Mouse (Mus musculus) liver, embryonic 15.5 days (tissue): ENCODE data around the gene Plod2. TPM values are rescaled to one million over a fixed set of nuclear protein-coding genes. Genes with fewer than 3 reads are reported as not detected.

Source experiments
- ATAC-seq: fragments of 200-750 bp; cut with Nextera tagmentation; 2 replicates; pipeline ENCODE4 v1.8.0; 2017; ENCODE audit warnings: moderate number of reproducible peaks, mild to moderate bottlenecking, moderate library complexity; ENCODE audit not compliant: insufficient read depth
- H3K27ac ChIP-seq: fragments of 300-500 bp; sonication (generic); replicated peaks from 2 replicates; pipeline ENCODE4 v1.5.1; 2015; ENCODE audit warnings: mild to moderate bottlenecking, inconsistent platforms
- H3K27me3 ChIP-seq: fragments of 300-500 bp; sonication (generic); 2 replicates; pipeline ENCODE4 v1.6.1; 2015; ENCODE audit warnings: mild to moderate bottlenecking, inconsistent platforms
- H3K36me3 ChIP-seq: fragments of 300-500 bp; sonication (generic); replicated peaks from 2 replicates; pipeline ENCODE4 v1.6.1; 2015; ENCODE audit warnings: moderate library complexity, mild to moderate bottlenecking, inconsistent platforms
- H3K4me1 ChIP-seq: fragments of 300-500 bp; sonication (generic); replicated peaks from 2 replicates; pipeline ENCODE4 v1.6.1; 2015; ENCODE audit warnings: inconsistent platforms
- H3K4me2 ChIP-seq: fragments of 300-500 bp; sonication (generic); 2 replicates; pipeline ENCODE4 v1.6.1; 2015; ENCODE audit warnings: moderate library complexity, mild to moderate bottlenecking, inconsistent platforms
- H3K4me3 ChIP-seq: fragments of 300-500 bp; sonication (generic); replicated peaks from 2 replicates; pipeline ENCODE4 v1.5.1; 2015; ENCODE audit warnings: mild to moderate bottlenecking, inconsistent platforms
- H3K9ac ChIP-seq: fragments of 300-500 bp; sonication (generic); 2 replicates; pipeline ENCODE4 v1.6.1; 2015; ENCODE audit warnings: moderate library complexity, mild to moderate bottlenecking, inconsistent platforms
- H3K9me3 ChIP-seq: fragments of 300-500 bp; sonication (generic); replicated peaks from 2 replicates; pipeline ENCODE4 v1.6.1; 2016; ENCODE audit warnings: inconsistent platforms
- WGBS: fragments of 180-500 bp; shearing (Covaris S2); methylation state at CpG from one replicate; pipeline ENCODE4 v1.1.7; 2015; ENCODE audit warnings: mixed read lengths; ENCODE audit not compliant: insufficient replicate concordance; 5-methylcytosine and 5-hydroxymethylcytosine counted together
- polyA plus RNA-seq: library from polyadenylated mRNA; unstranded; fragments of >200 nt; fragmentation: Nextera tagmentation; extraction: Ambion mirVana; gene quantifications from 2 replicates; pipeline ENCODE4 v1.2.1, GENCODE M21; 2015

Plod2 gene
- 2.6 and 2.7 TPM in 2 replicates for polyA plus RNA-seq

- peak; percentile 74 for ATAC-seq
- H3K4me3 ChIP-seq: peak within 1 kb of the TSS; percentile 57
- peaks cover 25% of the 10 kb centered on the region for H3K27me3 ChIP-seq
- H3K36me3 ChIP-seq: no peaks in the 10 kb centered on the region
- H3K27ac ChIP-seq: no peak within 1 kb of the TSS
- under 1% methylated on average over 66 of the region's 67 CpGs for WGBS
- no peaks in the 10 kb centered on the region for H3K9me3 ChIP-seq
- H3K4me1 ChIP-seq: 0 out of 2 replicates have a peak, but pooled peaks cover 6% of the 10 kb centered on the region
- H3K4me2 ChIP-seq: peak within 1 kb of the TSS; percentile 74
- H3K9ac ChIP-seq: no peak within 1 kb of the TSS; the same call in 1 of the 2 replicates
Measured at GRCm38 (mm10) chr9:92541977-92542561, at the start of gene Plod2. Gene Plod2, plus strand, starts transcription at chr9:92542223.

- H3K4me1 ChIP-seq: no peaks in the 10 kb centered on the region
- H3K36me3 ChIP-seq: no peaks in the 10 kb centered on the region
- ATAC-seq: no peak
- H3K4me2 ChIP-seq: no peak overlapping the region
- WGBS: 37% methylated on average over 12 of the region's 12 CpGs
- no peak overlapping the region for H3K4me3 ChIP-seq
- no peaks in the 10 kb centered on the region for H3K9me3 ChIP-seq
- H3K27me3 ChIP-seq: no peaks in the 10 kb centered on the region
- no peak overlapping the region for H3K9ac ChIP-seq
- H3K27ac ChIP-seq: no peak overlapping the region
Measured at GRCm38 (mm10) chr9:92499710-92500410, 42.2 kb upstream of the Plod2 start.

GRCm38 (mm10) chr9:92504256-92504655, 37.8 kb upstream of the Plod2 start:
- 60% methylated on average over 3 of the region's 3 CpGs for WGBS

GRCm38 (mm10) chr9:92504889-92505288, 37.1 kb upstream of the Plod2 start:
- Histone ChIP-seq H3K4me2 (no peak overlapping the region), H3K4me3 (no peak overlapping the region), H3K27ac (no peak overlapping the region), H3K9me3 (no peaks in the 10 kb centered on the region), H3K27me3 (no peaks in the 10 kb centered on the region), H3K36me3 (no peaks in the 10 kb centered on the region), H3K9ac (no peak overlapping the region), H3K4me1 (no peaks in the 10 kb centered on the region)
- no peak for ATAC-seq
- 26% methylated on average over 1 of the region's 1 CpGs for WGBS

More at GRCm38 (mm10) chr9:92504256-92504655, 37.8 kb upstream of the Plod2 start:
- no peaks in the 10 kb centered on the region for H3K27me3 ChIP-seq
- no peaks in the 10 kb centered on the region for H3K9me3 ChIP-seq
- no peaks in the 10 kb centered on the region for H3K36me3 ChIP-seq
- no peak overlapping the region for H3K4me2 ChIP-seq
- no peaks in the 10 kb centered on the region for H3K4me1 ChIP-seq
- no peak overlapping the region for H3K9ac ChIP-seq
- no peak overlapping the region for H3K27ac ChIP-seq
- no peak overlapping the region for H3K4me3 ChIP-seq
- ATAC-seq: no peak

GRCm38 (mm10) chr9:92511696-92512095, 30.3 kb upstream of the Plod2 start:
- H3K4me2 ChIP-seq: no peak overlapping the region
- no peak overlapping the region for H3K4me3 ChIP-seq
- H3K27ac ChIP-seq: no peak overlapping the region
- H3K9ac ChIP-seq: no peak overlapping the region
- no peak for ATAC-seq
- no peaks in the 10 kb centered on the region for H3K36me3 ChIP-seq
- H3K4me1 ChIP-seq: no peaks in the 10 kb centered on the region
- H3K9me3 ChIP-seq: no peaks in the 10 kb centered on the region
- no peaks in the 10 kb centered on the region for H3K27me3 ChIP-seq

GRCm38 (mm10) chr9:92517036-92517435, 25.0 kb upstream of the Plod2 start:
- no peaks in the 10 kb centered on the region for H3K36me3 ChIP-seq
- H3K9me3 ChIP-seq: no peaks in the 10 kb centered on the region
- H3K9ac ChIP-seq: no peak overlapping the region
- H3K4me3 ChIP-seq: no peak overlapping the region
- no peaks in the 10 kb centered on the region for H3K27me3 ChIP-seq
- H3K27ac ChIP-seq: no peak overlapping the region
- no peak for ATAC-seq
- 81% methylated on average over 12 of the region's 12 CpGs for WGBS
- H3K4me2 ChIP-seq: no peak overlapping the region
- no peaks in the 10 kb centered on the region for H3K4me1 ChIP-seq

GRCm38 (mm10) chr9:92520751-92521150, 21.3 kb upstream of the Plod2 start:
- no peak overlapping the region for H3K9ac ChIP-seq
- 63% methylated on average over 10 of the region's 10 CpGs for WGBS
- H3K27me3 ChIP-seq: no peaks in the 10 kb centered on the region

GRCm38 (mm10) chr9:92524506-92524905, 17.5 kb upstream of the Plod2 start:
- no peaks in the 10 kb centered on the region for H3K4me1 ChIP-seq
- ATAC-seq: no peak
- H3K36me3 ChIP-seq: no peaks in the 10 kb centered on the region
- H3K4me3 ChIP-seq: no peak overlapping the region
- no peak overlapping the region for H3K9ac ChIP-seq
- H3K27ac ChIP-seq: no peak overlapping the region
- no peak overlapping the region for H3K4me2 ChIP-seq
- H3K27me3 ChIP-seq: no peaks in the 10 kb centered on the region
- no peaks in the 10 kb centered on the region for H3K9me3 ChIP-seq
- 53% methylated on average over 4 of the region's 4 CpGs for WGBS

More at GRCm38 (mm10) chr9:92520751-92521150, 21.3 kb upstream of the Plod2 start:
- Histone ChIP-seq H3K36me3 (no peaks in the 10 kb centered on the region), H3K4me1 (no peaks in the 10 kb centered on the region), H3K4me2 (no peak overlapping the region), H3K27ac (no peak overlapping the region), H3K4me3 (no peak overlapping the region), H3K9me3 (no peaks in the 10 kb centered on the region)
- no peak for ATAC-seq

GRCm38 (mm10) chr9:92530055-92530454, 12.0 kb upstream of the Plod2 start:
- no peak overlapping the region for H3K4me2 ChIP-seq
- H3K9ac ChIP-seq: no peak overlapping the region
- 54% methylated on average over 3 of the region's 3 CpGs for WGBS
- no peaks in the 10 kb centered on the region for H3K36me3 ChIP-seq
- H3K4me3 ChIP-seq: no peak overlapping the region
- no peaks in the 10 kb centered on the region for H3K4me1 ChIP-seq
- H3K9me3 ChIP-seq: no peaks in the 10 kb centered on the region
- no peak overlapping the region for H3K27ac ChIP-seq
- H3K27me3 ChIP-seq: no peaks in the 10 kb centered on the region
- no peak for ATAC-seq

GRCm38 (mm10) chr9:92537735-92538134, 4.3 kb upstream of the Plod2 start:
- WGBS: 59% methylated on average over 6 of the region's 6 CpGs
- H3K36me3 ChIP-seq: no peaks in the 10 kb centered on the region
- no peak overlapping the region for H3K4me2 ChIP-seq
- peaks cover 21% of the 10 kb centered on the region for H3K27me3 ChIP-seq
- H3K4me1 ChIP-seq: 0 out of 2 replicates have a peak, but pooled peaks cover 5% of the 10 kb centered on the region
- no peak overlapping the region for H3K27ac ChIP-seq
- ATAC-seq: no peak
- H3K4me3 ChIP-seq: no peak overlapping the region
- no peak overlapping the region for H3K9ac ChIP-seq
- H3K9me3 ChIP-seq: no peaks in the 10 kb centered on the region

GRCm38 (mm10) chr9:92538216-92538615, 3.8 kb upstream of the Plod2 start:
- no peaks in the 10 kb centered on the region for H3K36me3 ChIP-seq
- H3K4me2 ChIP-seq: no peak overlapping the region
- no peak for ATAC-seq
- H3K4me3 ChIP-seq: no peak overlapping the region
- H3K4me1 ChIP-seq: 0 out of 2 replicates have a peak, but pooled peaks cover 6% of the 10 kb centered on the region
- no peak overlapping the region for H3K27ac ChIP-seq
- WGBS: 59% methylated on average over 6 of the region's 6 CpGs
- peaks cover 25% of the 10 kb centered on the region for H3K27me3 ChIP-seq
- H3K9me3 ChIP-seq: no peaks in the 10 kb centered on the region
- H3K9ac ChIP-seq: no peak overlapping the region
